Mouse (Mus musculus) testis, adult 2 months (tissue): ENCODE results near the gene Anp32a.

ENCODE experiments used
- CTCF ChIP-seq: fragments of 200-500 bp; IDR thresholded peaks from 2 replicates; pipeline ENCODE4 v1.5.1; 2012; ENCODE audit warnings: low read depth, mild to moderate bottlenecking, inconsistent platforms, low read length, moderate library complexity; ENCODE audit not compliant: control insufficient read depth, insufficient read depth, insufficient replicate concordance
- POLR2A ChIP-seq: fragments of 200-500 bp; IDR thresholded peaks from 2 replicates; pipeline ENCODE4 v1.6.1; 2012; ENCODE audit warnings: low read depth, mild to moderate bottlenecking, inconsistent platforms, low read length, moderate library complexity; ENCODE audit not compliant: control insufficient read depth

DNA sequence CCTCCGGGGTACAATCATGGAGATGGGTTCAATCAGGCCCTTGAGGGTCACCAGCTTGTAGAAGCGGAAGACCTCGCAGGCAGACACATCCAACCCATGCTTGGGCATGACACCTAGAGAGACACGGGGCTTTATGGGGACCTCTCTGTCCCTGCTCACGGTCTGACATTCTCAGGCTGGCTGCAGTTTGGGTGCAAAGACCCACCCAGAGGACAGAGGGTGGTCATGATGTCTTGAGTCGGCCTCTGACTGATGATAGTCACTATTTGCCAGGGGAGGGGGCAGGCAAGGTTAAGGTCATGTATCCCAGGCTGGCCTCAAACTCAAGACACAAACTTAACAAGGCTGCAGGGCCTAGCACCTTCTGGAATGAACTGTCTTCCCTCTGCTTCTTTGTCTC is 85.4 kb downstream of the Anp32a start:
- no peak for TF ChIP-seq POLR2A
- TF ChIP-seq CTCF, result no peak
